Mouse (Mus musculus): Measurements from ENCODE around the gene Slc34a1. TPM values are rescaled to one million over a fixed set of nuclear protein-coding genes. Genes with fewer than 3 reads are reported as not detected.

Gene Slc34a1
- not detected in 2 replicates for polyA plus RNA-seq (2015; fragmentation: Nextera tagmentation; extraction: Ambion mirVana)

- Histone ChIP-seq H3K9ac (no peak within 1 kb of the TSS), H3K9me3 (replicated peaks) (no peaks in the 10 kb centered on the region), H3K4me2 (no peak within 1 kb of the TSS), H3K27ac (no peak within 1 kb of the TSS), H3K4me3 (replicated peaks) (no peak within 1 kb of the TSS), H3K27me3 (peaks cover 52% of the 10 kb centered on the region), H3K4me1 (replicated peaks) (no peaks in the 10 kb centered on the region), H3K36me3 (no peaks in the 10 kb centered on the region)
- 50% methylated on average over 1 of the region's 1 CpGs for WGBS (ENCODE audit: insufficient replicate concordance)
- DNase-seq (no peak), ATAC-seq (ENCODE audit: low read depth) (no peak)
Measured at GRCm38 (mm10) chr13:55398088-55398487, at the start of gene Slc34a1. Slc34a1 (plus strand) TSS chr13:55398187.

- Histone ChIP-seq H3K9me3 (replicated peaks) (no peaks in the 10 kb centered on the region), H3K36me3 (peaks cover 50% of the 10 kb centered on the region), H3K9ac (peak overlapping the region; percentile 93), H3K27ac (0 out of 2 replicates have a peak overlapping the region, but pooled peaks have one; percentile 7), H3K4me3 (replicated peaks) (peak overlapping the region; percentile 93), H3K4me2 (peak overlapping the region; percentile 84), H3K4me1 (replicated peaks) (peaks cover 43% of the 10 kb centered on the region), H3K27me3 (0 out of 2 replicates have a peak, but pooled peaks cover 2% of the 10 kb centered on the region)
- DNase-seq (no peak), ATAC-seq (ENCODE audit: low read depth) (no peak)
Measured at GRCm38 (mm10) chr13:55361145-55361544, 36.8 kb upstream of the Slc34a1 start.

GRCm38 (mm10) chr13:55361974-55362452 lies 36.0 kb upstream of the Slc34a1 start:
- H3K36me3 ChIP-seq: peaks cover 41% of the 10 kb centered on the region
- WGBS (ENCODE audit: insufficient replicate concordance): under 1% methylated on average over 32 of the region's 32 CpGs
- peaks cover 46% of the 10 kb centered on the region for H3K4me1 ChIP-seq (replicated peaks)
- DNase-seq (no peak), ATAC-seq (ENCODE audit: low read depth) (peak; percentile 40)
- H3K9me3 ChIP-seq (replicated peaks): no peaks in the 10 kb centered on the region
- peak overlapping the region; percentile 94 for H3K27ac ChIP-seq
- H3K4me2 ChIP-seq: peak overlapping the region; percentile 84
- H3K9ac ChIP-seq: peak overlapping the region; percentile 93
- 0 out of 2 replicates have a peak, but pooled peaks cover 2% of the 10 kb centered on the region for H3K27me3 ChIP-seq
- H3K4me3 ChIP-seq (replicated peaks): peak overlapping the region; percentile 93

- Histone ChIP-seq H3K4me1 (replicated peaks) (peaks cover 49% of the 10 kb centered on the region), H3K27me3 (0 out of 2 replicates have a peak, but pooled peaks cover 2% of the 10 kb centered on the region), H3K9ac (peak within 1 kb of the TSS; percentile 93), H3K27ac (peak within 1 kb of the TSS; percentile 94), H3K36me3 (peaks cover 36% of the 10 kb centered on the region), H3K4me2 (peak within 1 kb of the TSS; percentile 84), H3K4me3 (replicated peaks) (peak within 1 kb of the TSS; percentile 93), H3K9me3 (replicated peaks) (no peaks in the 10 kb centered on the region)
- peak; percentile 96 for ATAC-seq (ENCODE audit: low read depth)
- DNase-seq: peak; percentile 93
- WGBS (ENCODE audit: insufficient replicate concordance): under 1% methylated on average over 35 of the region's 35 CpGs
Measured at GRCm38 (mm10) chr13:55362453-55363060, 35.4 kb upstream of the Slc34a1 start, which contains the start of gene Lman2. Lman2 (minus strand) TSS chr13:55362783.

- no peak for DNase-seq
- Histone ChIP-seq H3K36me3 (no peaks in the 10 kb centered on the region), H3K27ac (no peak overlapping the region), H3K27me3 (peaks cover 6% of the 10 kb centered on the region; the same call in 1 of the 2 replicates), H3K9ac (no peak overlapping the region), H3K4me3 (replicated peaks) (no peak overlapping the region), H3K9me3 (replicated peaks) (no peaks in the 10 kb centered on the region), H3K4me2 (no peak overlapping the region), H3K4me1 (replicated peaks) (peaks cover 40% of the 10 kb centered on the region)
- 64% methylated on average over 7 of the region's 7 CpGs for WGBS (ENCODE audit: insufficient replicate concordance)
- no peak for ATAC-seq (ENCODE audit: low read depth)
Measured at GRCm38 (mm10) chr13:55368401-55368800, 29.6 kb upstream of the Slc34a1 start.

GRCm38 (mm10) chr13:55369531-55370114 lies 28.4 kb upstream of the Slc34a1 start, which contains the start of gene Rgs14:
Rgs14 (plus strand) TSS chr13:55369732.
- DNase-seq (no peak), ATAC-seq (ENCODE audit: low read depth) (peak; percentile 90)
- peak within 1 kb of the TSS; percentile 48 for H3K4me3 ChIP-seq (replicated peaks)
- H3K9ac ChIP-seq: peak within 1 kb of the TSS; percentile 59
- H3K27ac ChIP-seq: peak within 1 kb of the TSS; percentile 41
- no peaks in the 10 kb centered on the region for H3K9me3 ChIP-seq (replicated peaks)
- no peaks in the 10 kb centered on the region for H3K36me3 ChIP-seq
- 13% methylated on average over 13 of the region's 13 CpGs for WGBS (ENCODE audit: insufficient replicate concordance)
- H3K4me1 ChIP-seq (replicated peaks): peaks cover 45% of the 10 kb centered on the region
- H3K4me2 ChIP-seq: peak within 1 kb of the TSS; percentile 68
- peaks cover 6% of the 10 kb centered on the region; the same call in 1 of the 2 replicates for H3K27me3 ChIP-seq

- H3K4me3 ChIP-seq (replicated peaks): peak overlapping the region; percentile 48
Measured at GRCm38 (mm10) chr13:55370234-55370633, 27.8 kb upstream of the Slc34a1 start.

GRCm38 (mm10) chr13:55371007-55371681 lies 26.8 kb upstream of the Slc34a1 start:
- H3K4me3 ChIP-seq (replicated peaks): no peak overlapping the region
- DNase-seq (no peak), ATAC-seq (ENCODE audit: low read depth) (no peak)
- H3K9me3 ChIP-seq (replicated peaks): no peaks in the 10 kb centered on the region
- H3K9ac ChIP-seq: 0 out of 2 replicates have a peak overlapping the region, but pooled peaks have one; percentile 4
- H3K4me1 ChIP-seq (replicated peaks): peaks cover 45% of the 10 kb centered on the region
- H3K27me3 ChIP-seq: peaks cover 4% of the 10 kb centered on the region; the same call in 1 of the 2 replicates
- 60% methylated on average over 8 of the region's 8 CpGs for WGBS (ENCODE audit: insufficient replicate concordance)
- no peaks in the 10 kb centered on the region for H3K36me3 ChIP-seq
- no peak overlapping the region for H3K27ac ChIP-seq
- peak overlapping the region; percentile 68 for H3K4me2 ChIP-seq

More at GRCm38 (mm10) chr13:55370234-55370633, 27.8 kb upstream of the Slc34a1 start:
- H3K9me3 ChIP-seq (replicated peaks): no peaks in the 10 kb centered on the region
- H3K4me2 ChIP-seq: peak overlapping the region; percentile 68
- peaks cover 45% of the 10 kb centered on the region for H3K4me1 ChIP-seq (replicated peaks)
- H3K27me3 ChIP-seq: peaks cover 4% of the 10 kb centered on the region; the same call in 1 of the 2 replicates
- H3K36me3 ChIP-seq: no peaks in the 10 kb centered on the region
- 26% methylated on average over 3 of the region's 3 CpGs for WGBS (ENCODE audit: insufficient replicate concordance)
- peak overlapping the region; percentile 41; the same call in 1 of the 2 replicates for H3K27ac ChIP-seq
- ATAC-seq (ENCODE audit: low read depth) (0 out of 2 replicates have a peak, but pooled peaks have one; percentile 20), DNase-seq (no peak)
- H3K9ac ChIP-seq: peak overlapping the region; percentile 59

- 46% methylated on average over 5 of the region's 5 CpGs for WGBS (ENCODE audit: insufficient replicate concordance)
- Histone ChIP-seq H3K4me3 (replicated peaks) (no peak overlapping the region), H3K27ac (no peak overlapping the region), H3K27me3 (peaks cover 4% of the 10 kb centered on the region; the same call in 1 of the 2 replicates), H3K4me2 (no peak overlapping the region), H3K4me1 (replicated peaks) (peaks cover 45% of the 10 kb centered on the region), H3K9me3 (replicated peaks) (no peaks in the 10 kb centered on the region), H3K9ac (no peak overlapping the region), H3K36me3 (no peaks in the 10 kb centered on the region)
- ATAC-seq (ENCODE audit: low read depth) (no peak), DNase-seq (no peak)
Measured at GRCm38 (mm10) chr13:55371740-55372139, 26.2 kb upstream of the Slc34a1 start.

- peaks cover 11% of the 10 kb centered on the region; the same call in 1 of the 2 replicates for H3K27me3 ChIP-seq
- ATAC-seq (ENCODE audit: low read depth) (no peak), DNase-seq (no peak)
- H3K4me3 ChIP-seq (replicated peaks): no peak overlapping the region
- no peaks in the 10 kb centered on the region for H3K9me3 ChIP-seq (replicated peaks)
- H3K27ac ChIP-seq: no peak overlapping the region
- peaks cover 27% of the 10 kb centered on the region for H3K4me1 ChIP-seq (replicated peaks)
- H3K9ac ChIP-seq: no peak overlapping the region
- 60% methylated on average over 6 of the region's 6 CpGs for WGBS (ENCODE audit: insufficient replicate concordance)
- H3K36me3 ChIP-seq: no peaks in the 10 kb centered on the region
- H3K4me2 ChIP-seq: no peak overlapping the region
Measured at GRCm38 (mm10) chr13:55374206-55374924, 23.6 kb upstream of the Slc34a1 start.

Data from liver, embryonic 13.5 days (tissue).